Mouse (Mus musculus) B cell, adult (primary cell): Measurements from ENCODE around the gene Cmtm6. TPM values are rescaled to one million over a fixed set of nuclear protein-coding genes. Genes with fewer than 3 reads are reported as not detected.

Experiments
- total RNA-seq: library from RNA; stranded (reverse); gene quantifications from 4 replicates; pipeline ENCODE4 v1.2.4, GENCODE M21; 2023; ENCODE audit not compliant: inconsistent age

Cmtm6 gene
- 86.9 to 103 TPM (median 92.5 TPM) in 4 replicates for total RNA-seq

DNA sequence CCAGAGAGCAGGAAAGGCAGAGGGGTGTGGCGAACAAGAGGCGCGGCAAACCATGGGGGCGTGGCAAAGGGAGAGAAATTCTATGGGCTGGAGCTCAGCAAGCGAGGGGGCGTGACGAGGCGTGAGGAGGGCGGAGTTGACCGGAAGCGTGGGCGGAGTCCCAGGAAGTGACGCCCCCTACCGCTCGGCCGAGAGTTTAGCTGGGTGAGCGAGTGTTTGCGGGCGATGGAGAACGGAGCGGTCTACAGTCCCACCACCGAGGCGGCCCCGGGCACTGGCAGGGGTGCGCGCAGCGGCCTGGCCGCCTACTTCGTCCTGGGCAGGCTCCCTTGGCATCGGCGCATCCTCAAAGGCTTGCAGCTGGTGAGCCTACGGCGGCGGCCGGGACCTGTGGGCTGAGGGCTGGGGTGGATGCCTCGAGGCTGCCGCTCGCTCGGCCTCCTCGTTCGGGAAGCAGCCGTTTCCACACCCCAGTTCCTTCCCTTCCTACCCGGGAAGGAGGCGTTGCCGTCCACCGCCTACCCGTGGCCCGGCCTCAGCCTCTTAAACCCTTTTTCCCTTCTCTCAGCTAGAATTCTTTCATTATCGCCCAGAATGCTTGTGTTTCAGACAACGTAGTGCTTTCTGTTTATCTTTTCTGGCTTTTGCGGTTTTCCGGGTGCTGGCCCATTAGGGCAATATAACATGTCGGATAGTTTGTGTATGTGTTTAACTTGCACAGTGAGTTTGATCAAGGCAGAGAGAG is at the start of gene Cmtm6:
Gene Cmtm6, plus strand, starts transcription at position 106 of the 745 bp plus-strand sequence.

DNA sequence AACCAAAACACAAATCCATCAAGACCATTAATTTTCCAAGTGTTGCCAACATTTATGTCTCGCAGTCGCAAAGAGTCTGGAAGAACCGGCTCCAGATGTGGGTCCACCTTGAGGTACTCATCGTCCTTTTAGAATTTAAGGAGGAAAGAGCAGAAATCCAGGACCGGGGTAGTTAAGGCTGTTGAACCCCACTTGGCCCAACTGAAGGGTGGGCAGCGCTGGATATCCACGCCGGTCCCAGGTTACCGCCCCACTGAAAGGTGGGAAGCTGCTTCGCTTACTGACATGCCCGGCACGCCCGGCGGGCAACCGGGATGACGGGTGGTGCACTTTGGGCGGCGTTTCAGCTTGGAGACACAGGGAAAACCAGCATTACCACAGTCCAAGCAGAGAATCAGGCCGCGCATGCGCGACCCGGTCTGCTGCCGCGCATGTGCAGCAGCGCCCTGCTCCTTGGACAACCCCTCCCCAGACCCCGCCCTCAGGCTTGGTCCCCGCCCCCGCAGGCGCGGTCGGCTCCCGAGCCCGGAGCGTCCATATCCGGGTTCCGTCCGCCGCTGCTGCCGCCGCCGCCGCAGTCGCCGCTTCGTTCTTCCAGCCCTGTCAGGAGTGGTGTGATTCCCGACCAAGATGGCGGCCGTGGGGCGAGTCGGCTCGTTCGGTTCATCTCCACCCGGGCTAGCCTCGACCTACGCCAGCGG is 42.5 kb upstream of the Cmtm6 start, which contains the start of gene Dync1li1:
Gene Dync1li1, plus strand, starts transcription at position 539 of the 701 bp plus-strand sequence.

DNA sequence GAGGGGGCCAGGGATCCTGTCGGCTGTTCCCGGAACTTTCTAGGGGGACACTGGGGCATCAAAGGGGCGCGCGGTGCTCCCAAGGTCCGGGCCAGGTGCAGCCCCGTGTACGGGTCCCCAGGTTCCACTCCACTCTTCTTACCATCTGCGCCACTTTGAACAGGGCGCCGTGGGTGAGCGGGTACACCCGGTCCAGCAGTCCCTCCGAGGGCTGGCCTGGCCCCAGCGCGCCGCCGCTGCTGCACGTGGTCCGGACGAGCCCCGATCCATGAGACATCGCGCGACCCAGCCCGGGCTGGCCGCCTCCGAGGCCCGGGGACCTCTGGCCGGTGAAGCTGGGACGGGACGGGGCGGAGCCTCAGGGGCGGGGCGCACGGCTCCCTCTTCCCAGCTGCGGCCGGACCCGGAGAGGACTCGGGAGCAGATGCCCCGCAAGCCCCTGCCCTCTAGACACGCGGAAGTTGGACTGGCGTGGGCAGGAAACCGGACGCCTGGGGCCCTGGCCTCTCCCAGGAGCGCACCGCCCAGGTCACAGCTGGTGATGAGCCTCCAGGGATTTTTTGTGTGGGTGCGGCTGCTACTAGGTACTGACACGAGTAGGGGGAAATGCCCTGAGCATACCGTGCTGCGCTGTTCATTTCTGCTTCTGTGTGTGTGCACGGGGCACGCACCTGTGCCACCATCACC is 50.8 kb downstream of the Cmtm6 start, which contains the start of gene Cmtm7:
Gene Cmtm7, minus strand, starts transcription at position 331 of the 687 bp plus-strand sequence.

Other genes with a start within 250 kb of the Cmtm6 start
- gene Ccr4, start 226.2 kb upstream of the Cmtm6 start, total RNA-seq, result not detected in 4 replicates
- not detected in 4 replicates for gene C130032M10Rik, start 215.4 kb upstream of the Cmtm6 start, total RNA-seq
- not detected in 4 replicates for gene Trim71, start 166.7 kb upstream of the Cmtm6 start, total RNA-seq
- 67.6 to 83.7 TPM (median 72.8 TPM) in 4 replicates for gene Cnot10, start 90.9 kb upstream of the Cmtm6 start, total RNA-seq
- 40.1 to 41.7 TPM (median 41.4 TPM) in 4 replicates for gene Dync1li1, start 42.3 kb upstream of the Cmtm6 start, total RNA-seq
- gene Cmtm7, start 50.7 kb downstream of the Cmtm6 start, total RNA-seq, result 133 to 151 TPM (median 143 TPM) in 4 replicates
- gene Cmtm8, start 113.0 kb downstream of the Cmtm6 start, total RNA-seq, result 0.86 to 1.7 TPM (median 1.5 TPM) in 4 replicates
- gene Gpd1l, start 202.9 kb downstream of the Cmtm6 start, total RNA-seq, result 59.8 to 74.5 TPM (median 66.9 TPM) in 4 replicates
- not detected in 4 replicates for gene Osbpl10, start 247.5 kb downstream of the Cmtm6 start, total RNA-seq